Mouse (Mus musculus): ENCODE measurements around the gene Smc1a. TPM values are rescaled to one million over a fixed set of nuclear protein-coding genes. Genes with fewer than 3 reads are reported as not detected.

The Smc1a gene
- 32.6 and 38.4 TPM in 2 replicates for polyA plus RNA-seq (2015; fragmentation: Nextera tagmentation; extraction: Ambion mirVana)

DNA sequence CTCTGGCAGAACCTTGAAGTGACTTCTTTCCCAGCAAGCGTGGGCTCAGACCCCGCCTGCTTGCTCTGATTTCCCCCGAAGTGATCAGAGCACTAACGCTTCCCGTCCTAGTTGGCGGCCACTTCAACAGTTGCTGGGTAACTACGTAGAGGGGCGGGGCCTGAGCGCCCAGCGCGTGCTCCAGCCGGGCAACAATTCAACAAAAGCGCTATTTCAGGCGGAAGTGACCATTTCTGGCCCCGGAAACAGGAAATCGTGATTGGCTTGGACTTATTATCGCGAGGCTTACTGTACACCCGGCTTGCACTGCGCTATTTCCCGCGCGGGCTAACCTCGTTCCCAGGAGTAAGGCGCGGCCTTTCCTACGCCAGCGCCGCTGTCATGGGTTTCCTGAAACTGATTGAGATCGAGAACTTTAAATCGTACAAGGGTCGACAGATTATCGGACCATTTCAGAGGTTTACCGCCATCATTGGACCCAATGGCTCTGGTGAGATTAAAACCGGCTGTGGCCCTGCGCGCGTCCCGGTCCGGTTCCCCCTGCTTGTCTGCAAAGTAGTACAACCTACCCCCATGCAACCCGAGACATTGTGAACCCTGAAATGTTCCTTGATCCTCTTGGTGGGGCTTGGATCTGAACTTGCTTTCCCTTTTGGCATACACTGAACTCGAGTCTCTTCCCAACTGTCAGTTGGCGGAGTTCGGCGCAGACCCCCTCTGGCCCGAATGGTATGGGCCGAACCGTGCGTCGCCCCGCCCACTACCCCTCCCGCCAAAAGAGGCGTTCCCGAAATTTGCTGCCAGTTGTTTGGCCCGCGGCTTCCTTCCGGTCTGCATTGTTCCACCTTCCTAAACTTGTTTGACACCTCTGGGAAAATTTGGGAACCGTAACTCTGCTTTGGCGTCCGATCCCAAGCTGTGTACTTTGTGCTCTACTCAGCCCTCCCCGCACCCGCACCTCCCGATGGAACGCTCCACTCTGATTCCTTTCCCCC, at the start of gene Smc1a, which contains the start of gene Ribc1:
Gene Smc1a (plus strand): TSS at position 278 of the 995 bp plus-strand sequence.
Gene Ribc1 (minus strand): TSS at position 145 of the 995 bp plus-strand sequence.

DNA sequence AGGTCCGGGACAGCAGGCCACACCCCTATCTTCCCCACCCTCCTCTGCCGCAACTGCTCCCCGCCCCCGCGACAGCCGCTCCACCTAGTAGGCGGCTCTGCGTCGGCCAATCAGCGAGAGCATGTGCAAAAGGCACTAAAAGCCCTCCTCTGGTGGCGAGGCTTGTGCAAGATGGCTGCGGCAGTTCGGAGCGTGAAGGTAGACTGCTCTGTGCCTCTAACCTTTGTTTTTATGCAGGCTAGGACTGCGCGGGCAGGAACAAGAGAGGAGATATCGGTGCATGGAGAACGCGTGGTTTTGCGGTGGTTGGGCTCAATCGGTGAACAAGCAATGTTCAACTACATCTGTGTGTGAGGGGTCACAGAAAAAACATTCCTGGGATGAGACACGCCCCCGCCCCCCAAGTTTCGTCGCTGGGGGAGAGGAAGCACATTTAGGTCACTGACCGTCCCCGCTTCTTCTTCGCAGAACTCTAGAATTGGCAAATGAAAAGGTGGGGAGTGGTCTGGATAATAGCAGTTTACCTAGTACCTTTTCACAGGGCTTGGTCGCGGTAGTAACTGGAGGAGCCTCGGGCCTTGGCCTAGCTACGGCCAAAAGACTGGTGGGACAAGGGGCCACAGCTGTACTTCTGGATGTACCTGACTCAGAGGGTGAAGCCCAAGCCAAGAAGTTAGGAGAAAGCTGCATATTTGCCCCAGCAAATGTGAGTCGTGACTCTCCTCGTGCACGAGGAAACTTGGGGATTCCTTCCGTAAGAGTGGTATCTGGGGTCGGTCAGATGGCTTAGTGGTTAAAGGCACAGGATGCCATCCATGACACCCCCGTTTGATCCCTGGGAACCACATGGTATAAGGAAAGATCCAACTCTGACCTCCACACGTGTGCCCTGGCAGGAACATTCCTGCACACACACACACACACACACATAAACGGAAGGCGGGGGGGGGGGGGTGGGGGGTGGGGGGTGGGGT, 14.2 kb upstream of the Smc1a start, which contains the start of gene Hsd17b10:
Gene Hsd17b10 (plus strand): TSS at position 109 of the 974 bp plus-strand sequence.

Other genes starting within 250 kb of the Smc1a start
- gene Huwe1, start 215.6 kb upstream of the Smc1a start, polyA plus RNA-seq (2015; fragmentation: Nextera tagmentation; extraction: Ambion mirVana) = 14.2 and 15.4 TPM in 2 replicates
- gene Hsd17b10, start 14.6 kb upstream of the Smc1a start, polyA plus RNA-seq (2015; fragmentation: Nextera tagmentation; extraction: Ambion mirVana) = 179 and 191 TPM in 2 replicates
- gene Ribc1, start 133 bp upstream of the Smc1a start, polyA plus RNA-seq (2015; fragmentation: Nextera tagmentation; extraction: Ambion mirVana) = 1.3 and 1.5 TPM in 2 replicates
- gene Iqsec2, start 127.8 kb downstream of the Smc1a start, polyA plus RNA-seq (2015; fragmentation: Nextera tagmentation; extraction: Ambion mirVana) = 11.1 TPM in 2 replicates
- 9.4 and 9.6 TPM in 2 replicates for gene Kdm5c, start 216.6 kb downstream of the Smc1a start, polyA plus RNA-seq (2015; fragmentation: Nextera tagmentation; extraction: Ambion mirVana)

All from skeletal muscle tissue, postnatal 0 days (tissue).